Mouse (Mus musculus) layer of hippocampus, adult 9-10 months (tissue): ENCODE measurements around the gene Olfr972.
"Not testable (repeated sequence)": the region's sequence is repeated elsewhere in the genome, so short reads cannot be mapped to it uniquely, and the experiment has no call there.

Source experiments
- DNase-seq: peaks from one replicate; pipeline ENCODE4 v3.0.0; 2022; ENCODE audit warnings: low spot score

Olfr972 gene

DNA sequence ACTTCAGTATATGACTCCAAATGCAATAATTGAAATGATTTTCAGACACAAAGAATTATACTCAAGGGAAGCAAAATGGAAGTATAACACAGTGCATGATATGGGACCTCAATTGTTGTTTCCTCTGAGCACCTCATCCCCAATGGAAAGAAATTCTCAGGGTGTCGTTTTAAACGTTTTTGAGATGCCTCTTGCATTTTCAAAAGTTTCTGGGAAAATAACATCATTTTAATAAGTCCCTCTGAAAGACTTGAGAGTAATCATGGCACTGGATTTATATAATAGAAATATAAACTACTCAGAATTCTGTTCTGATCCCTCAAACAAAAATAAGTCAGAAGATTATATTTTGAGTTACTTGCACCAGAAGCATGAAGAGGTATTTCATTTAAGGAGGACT, at the start of gene Olfr972:
Olfr972 (plus strand) TSS at position 301 of the 400 bp plus-strand sequence.
- no peak for DNase-seq

DNA sequence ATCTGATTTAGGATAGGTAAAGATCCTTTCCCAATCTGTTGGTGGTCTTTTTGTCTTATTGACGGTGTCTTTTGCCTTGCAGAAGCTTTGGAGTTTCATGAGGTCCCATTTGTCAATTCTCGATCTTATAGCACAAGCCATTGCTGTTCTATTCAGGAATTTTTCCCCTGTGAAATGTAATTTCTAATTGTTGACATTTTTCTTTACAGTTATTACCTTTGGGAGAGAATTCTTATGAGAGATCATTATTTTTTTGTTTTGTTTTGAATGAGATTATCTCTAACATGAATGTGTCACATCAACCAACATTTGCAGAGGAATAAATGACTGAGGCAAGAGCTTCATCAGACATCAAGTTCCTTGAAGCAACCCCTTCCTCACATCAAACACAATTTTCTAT, 29.6 kb upstream of the Olfr972 start, which contains the start of gene Olfr971:
Olfr971 (plus strand) TSS at position 301 of the 400 bp plus-strand sequence.
- not testable (repeated sequence) for DNase-seq

DNA sequence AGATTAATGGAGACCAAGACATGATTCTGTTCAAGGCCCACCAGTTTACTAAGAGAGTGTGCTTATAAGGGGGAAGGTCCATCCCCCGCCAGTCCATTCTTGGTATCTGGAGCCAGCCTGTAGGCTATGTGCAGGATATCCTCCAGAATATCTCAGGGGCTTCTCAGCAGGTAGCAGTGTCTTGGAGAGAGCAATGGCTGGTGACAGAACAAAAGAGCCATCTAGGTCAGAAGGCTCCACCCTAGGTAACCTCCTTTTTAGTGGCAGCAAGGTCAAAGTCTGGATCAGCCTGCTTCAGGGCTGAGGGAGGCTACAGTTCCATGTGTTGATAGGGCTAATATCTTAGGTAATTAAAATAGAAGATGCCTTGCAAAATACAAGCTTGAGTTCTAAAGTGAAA, 5.8 kb downstream of the Olfr972 start:
- DNase-seq = not testable (repeated sequence)

DNA sequence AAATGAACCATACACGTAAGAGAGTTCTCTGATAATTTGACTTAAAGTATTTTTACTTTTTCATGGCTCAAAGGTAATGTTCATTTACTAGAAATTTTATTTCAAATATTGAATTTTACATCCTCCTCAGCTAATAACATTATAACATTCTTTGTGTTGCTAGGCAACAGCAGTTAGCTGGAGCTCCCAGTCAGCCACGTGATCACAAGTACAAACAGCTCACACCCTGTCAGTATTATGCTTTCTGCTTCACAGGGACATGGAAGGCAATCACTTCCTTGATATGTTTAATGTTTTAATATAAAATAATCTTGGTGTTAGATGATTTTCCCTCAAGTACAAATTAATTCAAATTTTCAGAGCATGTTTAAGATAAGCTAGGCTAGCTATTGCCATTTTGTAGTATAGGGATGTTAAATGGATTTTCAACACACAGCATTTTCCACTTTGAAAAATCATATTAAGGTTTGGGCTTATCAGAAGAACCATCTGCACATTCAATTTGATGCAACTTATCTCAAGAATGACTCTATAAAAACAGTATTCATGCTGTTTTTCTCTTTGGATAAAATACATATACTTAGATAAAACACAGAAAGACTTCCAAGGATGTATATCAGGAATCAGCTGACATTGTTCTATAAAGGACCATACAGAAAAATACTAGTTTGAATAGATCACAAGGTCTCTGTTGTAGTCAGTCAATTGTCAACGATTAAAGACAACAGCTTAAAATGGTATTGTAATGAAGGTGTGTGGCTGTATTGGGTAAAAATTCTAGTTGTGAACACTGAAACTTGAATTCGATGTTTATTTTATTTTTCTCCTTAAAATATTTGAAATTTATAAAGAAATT, 11.5 kb downstream of the Olfr972 start:
- not testable (repeated sequence) for DNase-seq

DNA sequence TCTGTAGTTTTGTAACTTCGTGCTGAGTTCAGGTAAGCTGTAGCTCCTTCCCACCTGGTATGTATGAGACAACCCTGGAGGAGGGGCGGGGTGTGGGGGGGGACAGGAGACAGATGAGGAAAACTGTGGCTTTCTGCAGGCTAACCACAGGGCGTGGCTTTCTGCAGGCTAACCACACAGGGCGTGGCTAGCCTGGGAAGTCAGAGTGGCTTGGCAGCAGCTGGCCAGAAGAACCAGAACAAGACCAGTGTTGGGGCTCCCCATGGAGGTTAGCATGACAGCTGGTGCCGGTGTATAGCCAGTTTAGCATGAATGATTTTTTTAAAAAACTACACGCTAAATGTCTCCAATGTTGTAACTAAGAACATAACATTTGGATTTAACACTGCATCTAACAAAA, 38.9 kb downstream of the Olfr972 start:
- no peak for DNase-seq

DNA sequence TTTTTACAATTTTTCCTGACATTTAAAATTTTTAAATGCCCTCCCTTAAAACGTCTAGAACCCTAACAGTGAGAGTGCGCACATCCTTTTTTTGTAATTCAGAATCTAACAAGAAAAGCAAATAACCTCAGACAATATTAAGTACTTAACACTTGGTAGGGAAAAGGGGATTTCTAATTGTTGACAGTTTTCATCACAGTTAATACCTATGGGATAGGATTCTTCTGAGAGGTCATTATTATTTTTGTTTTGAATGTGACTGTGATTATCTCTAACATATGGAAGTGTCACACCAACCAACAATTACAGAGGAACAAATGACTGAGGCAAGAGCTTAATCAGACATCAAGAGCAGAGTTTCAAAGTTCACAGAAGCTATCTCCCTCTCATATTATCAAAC, 40.8 kb downstream of the Olfr972 start, which contains the start of gene Olfr229:
Olfr229 (plus strand) TSS at position 301 of the 400 bp plus-strand sequence.
- no peak for DNase-seq

DNA sequence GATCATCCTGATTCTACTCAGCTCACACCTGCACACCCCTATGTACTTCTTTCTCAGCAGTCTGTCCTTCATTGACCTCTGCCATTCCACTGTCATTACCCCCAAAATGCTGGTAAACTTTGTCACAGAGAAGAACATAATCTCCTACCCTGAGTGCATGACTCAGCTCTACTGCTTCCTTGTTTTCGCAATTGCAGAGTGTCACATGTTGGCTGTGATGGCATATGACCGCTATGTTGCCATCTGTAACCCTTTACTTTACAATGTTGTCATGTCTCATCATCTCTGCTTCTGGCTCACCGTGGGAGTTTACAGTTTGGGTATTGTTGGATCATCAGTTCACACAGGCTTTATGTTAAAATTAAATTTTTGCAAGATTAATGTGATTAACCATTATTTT, 43.7 kb downstream of the Olfr972 start:
- no peak for DNase-seq
